In the genomic region with DNA sequence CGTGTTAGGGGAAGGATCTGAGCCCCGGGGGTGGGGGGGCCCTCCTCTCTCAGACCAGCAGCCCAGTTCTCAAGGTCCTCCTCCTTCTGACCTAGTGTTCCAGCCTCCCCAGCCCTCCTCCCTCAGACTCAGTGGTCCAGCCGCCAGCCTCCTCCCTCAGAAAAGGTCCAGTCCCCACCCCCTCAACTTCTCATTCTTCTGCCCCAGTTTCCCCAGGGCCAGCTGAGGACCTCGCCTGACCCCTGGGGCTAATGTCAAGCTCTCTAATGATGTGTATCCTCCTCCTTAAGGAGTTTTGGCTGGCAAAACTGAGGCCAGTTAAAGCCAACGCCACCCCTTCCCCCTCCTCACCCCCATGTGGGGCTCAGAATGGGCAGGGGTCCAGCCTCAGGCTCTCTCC, we compare ENCODE assay signal across 8 mouse cellular contexts. TPM values are rescaled to one million over a fixed set of nuclear protein-coding genes. Genes with fewer than 3 reads are reported as not detected.
DNase-seq lines count a peak whose midpoint lies in the region; ATAC-seq and TF ChIP-seq lines count a peak whose summit lies in the region.

A gene (minus strand): TSS at position 101 of the 400 bp plus-strand sequence.

- peaks cover 64% of the 10 kb centered on the region for H3K27me3 ChIP-seq in heart, embryonic 13.5 days (replicated peaks)
- no peaks in the 10 kb centered on the region for H3K27me3 ChIP-seq in ES-Bruce4 (ENCODE audit: control insufficient read depth, insufficient read depth, low read length, poor library complexity, severe bottlenecking)
- H3K27me3 ChIP-seq in forebrain, postnatal 0 days (ENCODE audit: insufficient read depth, low read length): peaks cover 30% of the 10 kb centered on the region
- H3K27me3 ChIP-seq in liver, embryonic 16.5 days (ENCODE audit: control insufficient read depth, insufficient read depth, low read depth, low read length): peaks cover 36% of the 10 kb centered on the region

- TF ChIP-seq POLR2A in ES-Bruce4 (IDR thresholded peaks at IDR 0.05; ENCODE audit: insufficient read depth, low read length): no peak

- no peak for DNase-seq in heart, postnatal 10 days
- no peak for DNase-seq in forebrain, postnatal 0 days
- DNase-seq in right cerebral cortex, adult 18-20 months: no peak
- no peak for DNase-seq in cerebellum, adult 11-12 months
- no peak for DNase-seq in ovary, postnatal 10 days (ENCODE audit: low spot score)

- no peak for TF ChIP-seq EP300 in ES-Bruce4 (IDR thresholded peaks at IDR 0.05; ENCODE audit: insufficient read depth, low read depth, low read length)

- H3K4me1 ChIP-seq in heart, embryonic 13.5 days: peaks cover 18% of the 10 kb centered on the region
- peaks cover 3% of the 10 kb centered on the region for H3K4me1 ChIP-seq in ES-Bruce4 (ENCODE audit: control insufficient read depth, insufficient read depth, low read length)
- H3K4me1 ChIP-seq in forebrain, postnatal 0 days (ENCODE audit: insufficient read depth): 0 out of 2 replicates have a peak, but pooled peaks cover 4% of the 10 kb centered on the region
- H3K4me1 ChIP-seq in liver, embryonic 16.5 days (ENCODE audit: control insufficient read depth, low read depth, low read length): no peaks in the 10 kb centered on the region

- peak within 1 kb of the TSS; percentile 54; the same call in 1 of the 2 replicates for H3K9ac ChIP-seq in heart, embryonic 13.5 days
- peak within 1 kb of the TSS; percentile 46 for H3K9ac ChIP-seq in ES-Bruce4 (ENCODE audit: low read depth, poor library complexity, severe bottlenecking)
- H3K9ac ChIP-seq in forebrain, postnatal 0 days: 0 out of 2 replicates have a peak within 1 kb of the TSS, but pooled peaks have one; percentile 3
- H3K9ac ChIP-seq in liver, embryonic 16.5 days (ENCODE audit: low read depth, low read length): no peak within 1 kb of the TSS

- WGBS in heart, embryonic 13.5 days: 10% methylated on average over 5 of the region's 5 CpGs
- WGBS in forebrain, postnatal 0 days: 6% methylated on average over 5 of the region's 5 CpGs
- WGBS in liver, embryonic 16.5 days (ENCODE audit: insufficient replicate concordance): under 1% methylated on average over 5 of the region's 5 CpGs

- peak within 1 kb of the TSS; percentile 40 for H3K4me3 ChIP-seq in heart, embryonic 13.5 days
- peak within 1 kb of the TSS; percentile 48 for H3K4me3 ChIP-seq in ES-Bruce4 (ENCODE audit: low read depth, low read length)
- peak within 1 kb of the TSS; percentile 23 for H3K4me3 ChIP-seq in forebrain, postnatal 0 days (ENCODE audit: low read depth, low read length)
- H3K4me3 ChIP-seq in liver, embryonic 16.5 days (ENCODE audit: low read depth, low read length): 0 out of 2 replicates have a peak within 1 kb of the TSS, but pooled peaks have one; percentile 3

- H3K27ac ChIP-seq in heart, embryonic 13.5 days (replicated peaks): no peak within 1 kb of the TSS
- no peak within 1 kb of the TSS for H3K27ac ChIP-seq in ES-Bruce4 (ENCODE audit: insufficient read depth, low read length)
- H3K27ac ChIP-seq in forebrain, postnatal 0 days (ENCODE audit: low read depth, low read length): no peak within 1 kb of the TSS
- H3K27ac ChIP-seq in liver, embryonic 16.5 days (ENCODE audit: low read length): no peak within 1 kb of the TSS

- ATAC-seq in heart, embryonic 13.5 days (ENCODE audit: extremely low read depth, insufficient number of reproducible peaks, low FRiP score, low TSS enrichment): no peak
- no peak for ATAC-seq in forebrain, postnatal 0 days
- ATAC-seq in liver, embryonic 16.5 days (ENCODE audit: low read depth): no peak

- H3K4me2 ChIP-seq in heart, embryonic 13.5 days: peak within 1 kb of the TSS; percentile 62
- H3K4me2 ChIP-seq in forebrain, postnatal 0 days (ENCODE audit: low read depth): peak within 1 kb of the TSS; percentile 47
- H3K4me2 ChIP-seq in liver, embryonic 16.5 days (ENCODE audit: low read depth, low read length): peak within 1 kb of the TSS; percentile 11; the same call in 1 of the 2 replicates

- no peaks in the 10 kb centered on the region for H3K9me3 ChIP-seq in heart, embryonic 13.5 days
- no peaks in the 10 kb centered on the region for H3K9me3 ChIP-seq in ES-Bruce4 (replicated peaks; ENCODE audit: control insufficient read depth, insufficient read depth, low read length, poor library complexity, severe bottlenecking)
- no peaks in the 10 kb centered on the region for H3K9me3 ChIP-seq in forebrain, postnatal 0 days (ENCODE audit: low read length)
- H3K9me3 ChIP-seq in liver, embryonic 16.5 days (replicated peaks; ENCODE audit: control insufficient read depth, low read length): no peaks in the 10 kb centered on the region

- no peak for TF ChIP-seq CTCF in ES-Bruce4 (IDR thresholded peaks at IDR 0.05; ENCODE audit: low read depth, low read length)
- no peak for TF ChIP-seq CTCF in forebrain, postnatal 0 days (IDR thresholded peaks at IDR 0.05; ENCODE audit: low read depth)

- no peaks in the 10 kb centered on the region for H3K36me3 ChIP-seq in heart, embryonic 13.5 days
- no peaks in the 10 kb centered on the region for H3K36me3 ChIP-seq in ES-Bruce4 (ENCODE audit: control insufficient read depth, insufficient read depth, low read length, poor library complexity, severe bottlenecking)
- no peaks in the 10 kb centered on the region for H3K36me3 ChIP-seq in forebrain, postnatal 0 days (ENCODE audit: insufficient read depth)
- no peaks in the 10 kb centered on the region for H3K36me3 ChIP-seq in liver, embryonic 16.5 days (ENCODE audit: control insufficient read depth, insufficient read depth)

- intact Hi-C loops in heart, postnatal 10 days (cut with DNase I): no loop called here

RNA-seq across cellular contexts. Expression of the gene that starts here (rescaled TPM):
- not detected in 2 replicates for polyA plus RNA-seq in heart, embryonic 13.5 days (2015; fragmentation: Nextera tagmentation; extraction: Ambion mirVana)
- not detected for total RNA-seq in heart, postnatal 10 days (2021)
- 4.5 and 6.4 TPM in 2 replicates for polyA plus RNA-seq in ES-Bruce4 (2011; ENCODE audit: insufficient read depth, insufficient read length, low read depth, missing spikeins)
- total RNA-seq in forebrain, postnatal 0 days (2014; rRNA removed): 0.10 and 0.15 TPM in 2 replicates
- polyA plus RNA-seq in forebrain, postnatal 0 days (2015; fragmentation: Nextera tagmentation; extraction: Ambion mirVana): 0.09 TPM in 1 of 2 replicates, not detected in the other
- not detected in 2 replicates for polyA plus RNA-seq in liver, embryonic 16.5 days (2015; fragmentation: Nextera tagmentation; extraction: Ambion mirVana)

Comparison
In these comparisons a context has a peak if more than half of its experiments do, and no peak if none do; other contexts are left out.
1. H3K4me2 ChIP-seq: peak in every context shown above with its lines; median percentile 62 in heart, embryonic 13.5 days; 47 in forebrain, postnatal 0 days; 11 in liver, embryonic 16.5 days.